Mouse (Mus musculus) frontal cortex, postnatal 10 days (tissue): ENCODE measurements at regions not wholly inside any gene's neighbourhood (a gene's known extent, or its start where the extent isn't known, plus 50 kb on each side); places are given as distances from the start of the nearest gene placed in this dataset.
A peak's percentile ranks its signal among the peaks of the same experiment; 100 is the strongest.

ENCODE experiments used
- DNase-seq, 2 experiments: peaks; one replicate each; pipeline ENCODE4 v3.0.0; 2022; ENCODE audit warnings: low spot score in 2 of 2, mixed read lengths in 1 of 2

DNA sequence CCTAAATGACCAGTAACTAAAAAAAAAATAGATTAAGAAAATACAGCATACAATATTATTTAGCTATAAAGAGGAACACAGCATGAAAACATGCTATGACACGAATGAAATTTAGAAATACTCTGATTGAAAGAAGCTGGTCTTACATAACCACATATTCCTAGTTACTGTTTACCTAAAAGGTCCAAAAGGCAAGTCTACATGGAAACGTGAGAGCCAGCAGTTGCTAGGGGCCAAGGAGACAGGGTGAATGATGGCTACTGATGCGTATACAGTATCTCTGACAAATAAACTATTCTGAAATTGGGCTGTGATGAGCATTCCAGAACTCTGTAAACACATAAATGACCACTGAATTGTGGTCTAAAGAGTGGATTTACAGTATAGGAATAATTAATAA, 194.5 kb upstream of the Zbtb20 start:
- DNase-seq: no peak

- DNase-seq: no peak
These were observed 198.5 kb upstream of the Zbtb20 start for GRCm38 (mm10) chr16:42677211-42677610.

GRCm38 (mm10) chr16:42676406-42677075, 199.1 kb upstream of the Zbtb20 start:
- no peak for DNase-seq

GRCm38 (mm10) chr16:42675031-42675430, 200.7 kb upstream of the Zbtb20 start:
- DNase-seq: no peak

DNA sequence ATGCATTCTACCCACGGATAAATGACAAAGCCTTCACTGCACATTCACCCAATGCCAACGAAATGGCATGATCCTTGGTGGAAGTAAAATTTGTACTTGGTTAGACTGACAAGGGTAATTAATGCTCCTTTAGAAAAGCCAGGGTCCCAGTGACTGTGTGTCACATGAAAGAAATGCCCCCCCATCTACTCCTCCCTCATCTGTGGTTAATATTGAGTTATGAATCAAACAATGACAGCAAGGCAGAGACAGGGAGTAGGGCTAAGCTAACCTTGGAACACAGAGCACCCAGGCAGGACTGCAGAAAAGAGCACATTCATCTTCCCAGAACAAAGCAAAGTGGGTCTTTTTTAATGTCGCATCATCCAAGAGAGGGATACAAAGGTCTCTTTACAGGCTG, 209.1 kb upstream of the Zbtb20 start:
- no peak for DNase-seq

DNA sequence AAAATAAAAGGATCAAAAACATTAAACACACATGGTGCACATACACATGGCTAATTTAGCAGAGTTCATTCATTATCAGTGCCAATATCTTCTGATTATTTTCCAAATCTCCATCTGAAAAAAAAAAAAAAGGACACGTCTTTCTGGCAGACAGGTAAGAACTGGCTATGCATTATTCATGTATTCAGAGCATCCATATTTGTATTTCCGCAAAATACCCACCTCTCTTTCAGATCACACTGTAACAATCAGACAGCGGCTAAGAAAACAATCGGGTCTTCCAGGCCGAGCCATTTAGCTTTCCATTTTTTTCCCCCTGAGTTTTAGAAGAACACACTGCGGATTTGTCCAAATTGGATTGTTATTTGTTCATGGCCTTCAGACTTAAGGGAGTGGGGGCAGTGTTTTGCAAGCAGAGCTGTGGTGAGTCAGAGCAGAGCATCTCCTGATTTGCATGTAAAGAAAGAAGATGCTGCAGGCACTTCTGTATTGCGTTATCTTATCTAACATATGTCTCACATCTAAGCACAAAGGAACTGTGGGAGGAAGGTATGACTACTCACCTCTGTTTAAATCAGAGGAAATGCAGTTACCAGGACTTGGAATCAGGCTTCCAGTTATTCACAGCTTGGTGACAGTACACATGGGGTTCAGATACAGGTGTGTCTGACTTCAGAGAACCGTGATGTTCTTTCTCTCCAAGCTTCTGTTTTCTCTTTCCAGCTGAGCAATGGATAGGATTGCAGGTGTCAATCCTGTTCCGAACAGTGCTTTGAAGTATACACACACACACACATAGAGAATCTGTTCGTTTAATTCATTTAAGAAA, 223.6 kb upstream of the Zbtb20 start:
- no peak for DNase-seq

DNA sequence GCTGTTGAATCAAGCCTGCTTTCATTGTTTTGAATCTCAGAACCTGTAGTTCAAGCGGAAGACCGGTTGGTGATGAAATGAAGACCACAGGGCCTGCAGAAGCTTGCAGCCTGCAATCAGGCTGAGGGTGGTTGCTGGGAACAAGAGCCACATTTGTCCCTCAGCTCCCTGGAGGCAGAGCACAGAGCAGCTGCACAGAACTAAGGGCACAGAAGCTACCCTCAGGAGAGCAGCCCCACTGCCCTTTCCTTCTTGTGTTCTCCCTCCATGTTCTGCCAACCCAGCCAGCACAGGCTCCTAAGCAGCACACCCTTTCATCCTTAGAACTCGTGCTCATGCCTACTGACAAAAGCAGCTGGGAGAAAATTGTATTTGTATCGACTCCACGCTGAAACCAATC, 225.9 kb upstream of the Zbtb20 start:
- DNase-seq: no peak

GRCm38 (mm10) chr16:42648531-42649142, 227.0 kb upstream of the Zbtb20 start:
- DNase-seq: no peak

GRCm38 (mm10) chr16:42647762-42648161, 227.9 kb upstream of the Zbtb20 start:
- no peak for DNase-seq

DNA sequence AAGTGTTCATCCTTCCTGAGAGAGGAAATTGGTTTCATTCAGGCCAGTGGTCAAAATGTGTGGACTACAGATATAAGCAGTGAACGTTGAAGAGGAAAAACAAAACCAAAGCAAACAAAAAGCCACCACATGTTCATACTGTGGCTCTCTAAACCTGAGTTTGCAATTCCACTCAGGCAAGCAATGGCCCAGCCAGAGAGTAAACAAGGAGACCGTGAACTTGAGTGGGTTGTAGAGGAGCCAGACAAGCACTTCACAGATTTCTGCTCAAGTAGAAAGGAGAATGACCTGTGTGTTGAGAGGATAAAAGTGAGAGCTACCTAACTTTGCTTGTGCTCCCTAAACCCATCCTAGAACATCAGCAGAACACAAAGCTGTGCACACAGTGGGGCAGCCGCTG, 239.9 kb upstream of the Zbtb20 start:
- DNase-seq: no peak

GRCm38 (mm10) chr16:42627675-42628074, 248.0 kb upstream of the Zbtb20 start:
- DNase-seq: no peak

GRCm38 (mm10) chr16:42615920-42616319, 259.8 kb upstream of the Zbtb20 start:
- peak; percentile 34 to 37 for DNase-seq

GRCm38 (mm10) chr16:42612011-42612410, 263.7 kb upstream of the Zbtb20 start:
- DNase-seq: no peak

GRCm38 (mm10) chr16:42608336-42608735, 267.3 kb upstream of the Zbtb20 start:
- DNase-seq: no peak

- DNase-seq: no peak
These were observed 251.9 kb upstream of the Gap43 start for GRCm38 (mm10) chr16:42592321-42592720.

DNA sequence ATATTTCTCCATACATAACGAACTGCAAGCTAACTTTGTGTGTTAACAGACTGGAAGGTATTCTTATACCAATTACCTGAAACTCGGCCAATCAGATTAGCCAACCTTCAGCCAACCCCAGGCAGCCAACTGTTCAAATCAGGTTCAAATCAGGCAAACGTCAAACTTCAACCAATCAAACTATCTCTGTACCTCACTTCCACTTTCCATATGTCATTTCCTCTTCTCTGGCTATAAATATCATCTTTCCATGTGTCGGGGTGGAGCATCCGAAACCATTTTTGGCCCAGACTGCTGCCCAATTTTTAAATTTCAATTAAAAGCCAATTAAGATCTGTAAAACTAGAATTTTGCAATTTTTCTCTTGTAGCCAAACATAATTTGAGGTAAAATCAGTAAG, 251.1 kb upstream of the Gap43 start:
- DNase-seq: no peak

- no peak for DNase-seq
These were observed 245.7 kb upstream of the Gap43 start for GRCm38 (mm10) chr16:42586196-42586595.

GRCm38 (mm10) chr16:42575517-42575946, 235.1 kb upstream of the Gap43 start:
- DNase-seq: no peak

DNA sequence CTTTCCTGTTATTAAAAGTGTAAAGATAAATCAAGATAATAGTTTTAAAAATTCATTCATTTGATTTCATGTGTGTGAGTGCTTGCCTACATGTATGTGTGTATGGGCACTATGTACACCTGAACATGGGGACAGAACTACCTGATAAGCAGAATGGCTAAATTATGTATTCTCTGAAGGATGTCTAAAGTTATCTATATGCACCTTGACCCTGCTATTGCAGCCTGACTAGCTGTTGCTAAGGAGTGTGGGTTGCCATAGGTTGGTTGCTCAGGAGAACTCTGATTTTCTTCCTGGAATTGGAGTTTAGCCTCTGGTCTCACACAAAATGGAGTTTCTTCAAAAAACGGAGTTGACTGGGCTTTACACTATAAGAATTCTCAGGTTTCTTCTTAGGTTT, 234.5 kb upstream of the Gap43 start:
- no peak for DNase-seq

DNA sequence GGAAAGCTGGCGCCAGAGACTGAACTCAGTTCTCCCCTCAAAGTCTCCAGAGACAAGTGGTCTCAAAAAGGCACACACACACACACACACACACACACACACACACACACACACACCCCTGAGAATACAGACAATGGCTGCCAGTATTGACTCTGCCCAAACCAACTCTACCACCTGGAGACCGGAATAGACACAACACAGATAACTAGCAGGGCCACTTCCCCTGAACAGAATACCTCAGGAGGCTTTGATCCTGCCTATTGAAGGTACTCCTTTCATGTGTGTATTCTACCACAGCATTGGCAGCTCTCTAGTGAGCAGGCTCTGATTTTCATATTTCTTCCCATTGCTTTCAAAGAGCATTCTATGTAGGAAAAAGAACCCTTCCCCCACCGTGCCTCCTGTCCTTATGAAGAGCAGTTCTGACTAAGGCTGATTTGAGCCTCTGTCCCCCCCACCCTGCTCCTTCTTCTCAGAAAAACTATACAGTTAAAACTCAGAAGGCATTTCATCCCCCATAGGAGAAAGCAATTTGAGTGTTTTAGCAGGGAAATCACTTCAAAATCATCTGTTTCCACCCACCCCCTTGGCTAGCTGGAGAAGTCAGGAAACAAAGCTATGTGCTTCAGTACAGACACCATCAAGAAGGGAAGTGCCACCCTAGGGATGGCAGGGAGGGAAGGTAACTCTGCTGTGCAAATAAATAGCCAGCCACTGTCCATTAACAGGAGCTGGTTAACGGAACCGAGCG, 230.0 kb upstream of the Gap43 start:
- no peak for DNase-seq

GRCm38 (mm10) chr16:42569335-42569734, 228.9 kb upstream of the Gap43 start:
- DNase-seq: no peak

DNA sequence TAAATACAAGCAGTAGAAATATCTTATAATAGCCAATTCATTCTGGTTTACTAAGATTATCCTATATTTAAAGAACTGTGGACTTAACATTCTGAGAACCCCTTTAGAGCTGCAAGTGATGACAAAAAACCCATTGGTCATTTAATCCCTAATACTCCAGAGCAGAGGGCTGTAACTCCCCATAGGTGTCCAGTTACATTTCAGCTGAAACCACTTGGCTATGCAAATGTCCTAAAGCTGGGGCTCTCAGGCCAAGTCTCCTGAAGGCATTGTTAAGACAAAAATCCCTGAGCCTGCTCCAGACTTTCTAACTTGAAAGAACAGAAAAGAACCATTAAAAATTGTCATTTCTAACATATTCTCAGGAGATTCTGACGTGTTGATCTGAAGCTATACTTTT, 209.1 kb upstream of the Gap43 start:
- DNase-seq: no peak
